Mouse (Mus musculus): Measurements from ENCODE around the gene Arap2.

- TF ChIP-seq POLR2A (IDR thresholded peaks at IDR 0.05; ENCODE audit: insufficient read depth, low read depth, low read length) = no peak
- peak; percentile 56 for TF ChIP-seq CTCF (IDR thresholded peaks at IDR 0.05)
Observed at GRCm38 (mm10) chr5:62706900-62707299, 59.1 kb downstream of the Arap2 start.

Data from heart, adult 2 months (tissue).